Mouse (Mus musculus) megakaryocyte, embryonic 14.5 days (primary cell): ENCODE measurements around the gene Fads1.

Experiments used
- FLI1 ChIP-seq: IDR thresholded peaks from 2 replicates; pipeline ENCODE4 v1.6.1; 2012; ENCODE audit warnings: low read length, inconsistent platforms, mixed read lengths
- GATA1 ChIP-seq: IDR thresholded peaks from 3 replicates; pipeline ENCODE4 v1.6.1; 2012; ENCODE audit warnings: mixed read lengths, low read length, inconsistent platforms, borderline replicate concordance

GRCm38 (mm10) chr19:10157725-10158124 is 25.0 kb upstream of the Fads1 start:
- TF ChIP-seq GATA1 (no peak), FLI1 (no peak)
